Mouse (Mus musculus): Measurements from ENCODE around the gene Tspan12.

- TF ChIP-seq CTCF (IDR thresholded peaks at IDR 0.05; ENCODE audit: low read depth, low read length) (no peak; the same call in 1 of the 2 replicates), POLR2A (IDR thresholded peaks at IDR 0.05; ENCODE audit: extremely low read depth, insufficient read depth, low read length) (no peak)
Observed at GRCm38 (mm10) chr6:21851346-21851595, 1.0 kb downstream of the Tspan12 start.
